Mouse (Mus musculus) hindbrain, embryonic 11.5 days (tissue): ENCODE data around the gene 1110051M20Rik. TPM values are rescaled to one million over a fixed set of nuclear protein-coding genes. Genes with fewer than 3 reads are reported as not detected.

Experiments used
- ATAC-seq: fragments of 200-750 bp; cut with Nextera tagmentation; 2 replicates; pipeline ENCODE4 v1.8.0; 2017; ENCODE audit warnings: mild to moderate bottlenecking, moderate TSS enrichment, moderate library complexity; ENCODE audit not compliant: low FRiP score
- DNase-seq: peaks from one replicate; pipeline ENCODE4 v3.0.0-alpha.2; 2015; ENCODE audit warnings: low spot score
- H3K27ac ChIP-seq: fragments of 300-500 bp; sonication (generic); 2 replicates; pipeline ENCODE4 v1.5.1; 2014; ENCODE audit warnings: mild to moderate bottlenecking, low read depth, low read length
- H3K27me3 ChIP-seq: fragments of 300-500 bp; sonication (generic); 2 replicates; pipeline ENCODE4 v1.6.1; 2014; ENCODE audit warnings: mild to moderate bottlenecking, low read length, moderate library complexity, mixed read lengths; ENCODE audit not compliant: control insufficient read depth, insufficient read depth
- H3K36me3 ChIP-seq: fragments of 300-500 bp; sonication (generic); 2 replicates; pipeline ENCODE4 v1.6.1; 2014; ENCODE audit warnings: mild to moderate bottlenecking, low read length, moderate library complexity, mixed read lengths; ENCODE audit not compliant: control insufficient read depth, insufficient read depth
- H3K4me1 ChIP-seq: fragments of 300-500 bp; sonication (generic); replicated peaks from 2 replicates; pipeline ENCODE4 v1.6.1; 2014; ENCODE audit warnings: low read length, mixed read lengths; ENCODE audit not compliant: control insufficient read depth, insufficient read depth
- H3K4me2 ChIP-seq: fragments of 300-500 bp; sonication (generic); replicated peaks from 2 replicates; pipeline ENCODE4 v1.6.1; 2014; ENCODE audit warnings: mild to moderate bottlenecking, low read depth, low read length
- H3K4me3 ChIP-seq: fragments of 300-500 bp; sonication (generic); 2 replicates; pipeline ENCODE4 v1.5.1; 2014; ENCODE audit warnings: low read depth, low read length
- H3K9ac ChIP-seq: fragments of 300-500 bp; sonication (generic); 2 replicates; pipeline ENCODE4 v1.6.1; 2014; ENCODE audit warnings: low read depth, low read length
- H3K9me3 ChIP-seq: fragments of 300-500 bp; sonication (generic); 2 replicates; pipeline ENCODE4 v1.6.1; 2016; ENCODE audit warnings: low read length; ENCODE audit not compliant: control insufficient read depth
- WGBS: fragments of 180-500 bp; shearing (Covaris S2); extraction: QIAGEN DNeasy Blood & Tissue Kit; methylation state at CpG from one replicate; pipeline ENCODE4 v1.1.7; 2014; 5-methylcytosine and 5-hydroxymethylcytosine counted together
- polyA plus RNA-seq: library from polyadenylated mRNA; unstranded; fragments of >200 nt; fragmentation: Nextera tagmentation; extraction: Ambion mirVana; gene quantifications from 2 replicates; pipeline ENCODE4 v1.2.1, GENCODE M21; 2014

1110051M20Rik gene
- polyA plus RNA-seq, 1 experiment from 2014 or later, result 102 TPM

DNA sequence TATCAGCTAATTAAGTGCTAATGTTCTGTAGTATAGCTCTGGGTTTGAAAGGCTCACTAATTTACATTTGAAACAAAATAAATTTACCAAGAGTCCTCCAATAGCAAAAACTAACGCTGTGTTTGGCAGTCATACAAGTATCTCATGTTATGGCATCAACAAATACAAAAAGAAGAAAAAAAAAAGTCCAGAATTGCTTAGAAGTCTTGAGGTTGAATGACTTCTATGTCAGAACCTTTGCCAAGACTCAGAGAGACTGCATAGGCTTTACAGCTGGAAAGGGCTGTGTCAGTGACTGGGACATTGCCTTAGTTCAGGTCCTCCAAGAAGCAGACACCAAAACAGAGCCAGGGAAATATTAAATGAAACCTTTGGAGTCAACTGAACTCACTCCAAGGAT is 4.6 kb downstream of the 1110051M20Rik start:
- Histone ChIP-seq H3K36me3 (no peaks in the 10 kb centered on the region), H3K27ac (no peak overlapping the region), H3K9ac (no peak overlapping the region), H3K4me1 (no peaks in the 10 kb centered on the region; the same call in 1 of the 2 replicates), H3K4me3 (no peak overlapping the region), H3K4me2 (no peak overlapping the region), H3K9me3 (no peaks in the 10 kb centered on the region), H3K27me3 (no peaks in the 10 kb centered on the region)
- no peak for DNase-seq
- no peak for ATAC-seq
- 84% methylated on average over 1 of the region's 1 CpGs for WGBS

DNA sequence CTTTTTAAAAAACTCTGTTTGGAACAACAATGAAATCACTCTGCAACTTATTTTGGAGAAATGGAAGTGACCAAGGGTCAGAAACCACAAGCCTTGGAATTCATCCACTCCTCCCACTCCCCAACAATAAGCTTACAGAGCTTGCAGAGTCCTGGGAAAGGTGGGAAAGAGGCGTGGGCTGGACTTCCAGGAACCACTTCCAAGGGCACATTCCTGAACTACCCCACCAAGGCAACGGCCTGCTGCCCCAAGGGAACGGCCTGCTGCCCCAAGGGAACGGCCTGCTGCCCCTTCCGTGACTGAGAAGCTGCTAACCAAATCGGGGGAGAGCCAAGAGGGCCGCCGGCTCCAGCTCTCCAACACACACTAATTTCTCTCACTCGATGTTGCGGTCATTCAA is 5.2 kb downstream of the 1110051M20Rik start:
- DNase-seq, result no peak
- no peaks in the 10 kb centered on the region for H3K27me3 ChIP-seq
- no peak overlapping the region for H3K4me2 ChIP-seq
- no peaks in the 10 kb centered on the region for H3K9me3 ChIP-seq
- H3K27ac ChIP-seq, result no peak overlapping the region
- no peaks in the 10 kb centered on the region for H3K36me3 ChIP-seq
- 84% methylated on average over 10 of the region's 10 CpGs for WGBS
- H3K4me3 ChIP-seq, result no peak overlapping the region
- no peak for ATAC-seq
- H3K4me1 ChIP-seq, result no peaks in the 10 kb centered on the region; the same call in 1 of the 2 replicates
- no peak overlapping the region for H3K9ac ChIP-seq

DNA sequence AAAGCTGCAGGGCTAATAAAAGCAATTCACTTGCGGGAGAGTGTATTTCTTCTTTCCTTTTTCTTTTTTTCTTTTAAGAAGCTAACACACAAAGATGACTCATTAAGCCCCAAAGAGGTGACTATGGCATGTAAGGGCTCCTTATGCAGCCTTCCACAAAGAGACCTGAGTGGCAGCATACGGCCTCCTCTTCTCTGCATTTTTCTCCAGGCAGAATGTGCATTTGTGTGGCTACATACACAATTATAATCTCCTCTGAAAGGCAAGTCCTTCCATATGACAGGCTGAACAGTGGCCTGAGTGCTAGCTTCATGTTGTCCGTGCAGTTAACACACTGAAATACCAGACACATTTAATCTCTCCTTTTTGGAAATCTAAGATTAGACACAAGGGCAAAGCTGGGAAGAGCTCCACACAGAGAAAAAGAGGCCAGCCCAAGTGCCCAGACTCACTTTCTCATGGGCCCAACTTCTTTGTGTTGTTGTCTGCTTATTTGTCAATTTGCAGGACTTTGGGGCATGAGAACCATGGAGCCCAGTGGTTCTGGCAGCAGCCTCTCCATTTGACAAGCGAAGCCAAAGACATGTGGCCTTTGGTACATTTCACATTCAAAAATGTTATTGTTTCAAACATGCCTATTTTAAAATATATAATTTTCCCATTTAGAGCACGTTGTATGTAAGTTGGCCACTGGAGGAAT is 7.2 kb downstream of the 1110051M20Rik start:
- Histone ChIP-seq H3K9me3 (no peaks in the 10 kb centered on the region), H3K36me3 (no peaks in the 10 kb centered on the region), H3K9ac (no peak overlapping the region), H3K27ac (no peak overlapping the region), H3K4me1 (no peaks in the 10 kb centered on the region; the same call in 1 of the 2 replicates), H3K4me2 (no peak overlapping the region), H3K4me3 (no peak overlapping the region), H3K27me3 (no peaks in the 10 kb centered on the region)
- WGBS, result 87% methylated on average over 5 of the region's 5 CpGs
- DNase-seq (no peak), ATAC-seq (no peak)

DNA sequence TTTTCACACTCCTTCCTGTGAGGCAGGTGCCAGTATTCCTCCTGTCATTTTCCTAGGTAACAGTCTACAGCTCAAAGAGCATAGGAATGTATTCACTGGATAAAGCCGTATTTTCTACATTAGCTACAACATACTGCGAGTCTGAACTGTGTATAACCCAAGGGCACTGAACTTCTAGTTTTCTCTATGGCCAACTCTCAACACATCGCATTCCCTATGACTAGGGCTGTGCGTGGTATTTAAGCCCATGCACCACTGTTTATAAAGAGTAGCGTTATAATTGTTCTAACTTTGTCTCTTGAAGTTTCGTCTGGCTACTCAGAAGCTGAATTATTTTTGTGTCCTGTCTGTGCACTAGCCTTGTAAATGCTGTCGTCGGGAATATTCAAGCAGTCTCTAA is 7.8 kb downstream of the 1110051M20Rik start:
- WGBS, result 91% methylated on average over 8 of the region's 8 CpGs
- H3K4me1 ChIP-seq, result no peaks in the 10 kb centered on the region; the same call in 1 of the 2 replicates
- H3K4me2 ChIP-seq, result no peak overlapping the region
- H3K9me3 ChIP-seq, result no peaks in the 10 kb centered on the region
- no peaks in the 10 kb centered on the region for H3K27me3 ChIP-seq
- H3K4me3 ChIP-seq, result no peak overlapping the region
- no peak overlapping the region for H3K27ac ChIP-seq
- H3K36me3 ChIP-seq, result no peaks in the 10 kb centered on the region
- DNase-seq (no peak), ATAC-seq (no peak)
- no peak overlapping the region for H3K9ac ChIP-seq

DNA sequence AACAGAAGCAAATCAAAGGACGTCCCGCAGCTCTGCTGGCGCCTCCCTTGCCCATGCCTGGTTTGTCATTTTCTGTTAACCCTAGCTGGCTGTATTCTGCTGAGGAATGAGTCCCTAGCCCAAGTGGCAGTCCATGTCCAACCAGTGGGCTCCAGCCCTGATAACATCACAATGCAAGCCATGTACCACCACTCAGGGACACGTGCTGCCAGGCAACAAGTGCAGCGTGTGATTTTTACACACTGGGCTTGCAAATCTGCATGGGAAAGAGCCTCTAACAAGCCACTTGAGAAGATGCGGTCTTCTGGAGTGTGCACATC is 13.9 kb downstream of the 1110051M20Rik start:
- no peak overlapping the region for H3K9ac ChIP-seq
- ATAC-seq, result peak; percentile 89
- H3K4me1 ChIP-seq, result no peaks in the 10 kb centered on the region

DNA sequence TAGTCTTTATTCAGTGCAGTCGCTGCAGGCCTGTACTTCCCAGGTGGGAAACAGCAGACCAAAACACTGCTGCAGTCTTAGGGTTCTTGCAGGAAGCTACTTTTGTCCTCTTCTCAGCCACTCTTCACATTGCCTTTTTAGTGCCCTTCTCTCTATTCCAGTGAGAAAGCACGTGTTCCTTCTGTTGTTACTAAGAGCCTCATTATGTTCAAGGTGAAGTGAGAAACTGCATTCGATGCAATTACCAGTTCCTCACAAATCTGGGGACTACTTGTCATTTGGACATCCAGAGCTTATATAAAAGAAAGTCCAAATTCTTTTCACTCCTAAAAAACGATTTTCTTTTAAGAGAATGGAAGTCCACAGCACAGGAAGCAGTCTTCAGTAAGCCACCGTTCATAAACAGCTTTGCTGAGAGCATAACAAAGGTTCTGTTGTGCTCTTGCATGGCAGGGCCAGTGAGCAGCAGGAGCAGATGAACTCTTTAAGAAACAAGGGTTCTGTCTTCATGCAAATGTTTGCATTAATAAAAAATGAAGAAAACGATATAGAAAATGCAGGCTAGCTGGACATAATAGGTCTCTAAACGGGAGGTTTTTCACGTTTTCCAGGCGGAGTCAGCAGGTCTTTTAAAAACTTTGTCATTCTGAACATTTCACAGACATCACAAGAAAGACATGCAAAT is 14.4 kb downstream of the 1110051M20Rik start:
- 22% methylated on average over 9 of the region's 9 CpGs for WGBS

More for the DNA sequence above, 13.9 kb downstream of the 1110051M20Rik start:
- Histone ChIP-seq H3K27ac (peak overlapping the region; percentile 70), H3K9me3 (no peaks in the 10 kb centered on the region), H3K27me3 (no peaks in the 10 kb centered on the region), H3K4me2 (no peak overlapping the region), H3K36me3 (no peaks in the 10 kb centered on the region), H3K4me3 (no peak overlapping the region)
- peak; percentile 48 for DNase-seq
- 34% methylated on average over 6 of the region's 6 CpGs for WGBS

DNA sequence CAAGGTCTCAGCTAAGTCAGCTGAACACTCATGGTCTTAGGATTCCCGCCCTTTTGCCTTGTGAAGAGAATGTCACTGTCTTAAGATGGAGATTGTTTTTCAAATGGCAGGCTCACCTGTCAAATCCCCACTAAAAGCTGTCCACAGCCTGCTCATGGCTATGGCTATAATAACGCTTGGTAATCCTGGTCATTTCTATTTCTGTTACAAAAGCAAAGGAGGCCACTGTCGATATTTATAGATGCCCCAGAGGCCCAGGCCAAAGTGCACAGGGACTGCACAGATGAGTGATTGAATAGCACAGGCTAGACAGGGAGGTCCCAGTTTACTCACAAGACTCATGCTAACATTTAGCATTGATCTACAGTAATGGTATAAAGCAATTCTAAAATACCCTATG is 15.4 kb downstream of the 1110051M20Rik start:
- ATAC-seq, result no peak
- no peak overlapping the region for H3K4me2 ChIP-seq
- H3K4me1 ChIP-seq, result no peaks in the 10 kb centered on the region
- 85% methylated on average over 3 of the region's 3 CpGs for WGBS
- H3K27me3 ChIP-seq, result no peaks in the 10 kb centered on the region
- no peaks in the 10 kb centered on the region for H3K9me3 ChIP-seq
- no peak for DNase-seq
- peak overlapping the region; percentile 70; the same call in 1 of the 2 replicates for H3K27ac ChIP-seq
- no peaks in the 10 kb centered on the region for H3K36me3 ChIP-seq
- H3K4me3 ChIP-seq, result no peak overlapping the region
- no peak overlapping the region for H3K9ac ChIP-seq

More for the DNA sequence above, 14.4 kb downstream of the 1110051M20Rik start:
- Histone ChIP-seq H3K4me1 (no peaks in the 10 kb centered on the region), H3K4me2 (no peak overlapping the region), H3K27ac (peak overlapping the region; percentile 70), H3K9me3 (no peaks in the 10 kb centered on the region), H3K36me3 (no peaks in the 10 kb centered on the region), H3K27me3 (no peaks in the 10 kb centered on the region), H3K9ac (no peak overlapping the region), H3K4me3 (no peak overlapping the region)
- ATAC-seq, result peak; percentile 79
- DNase-seq, result peak; percentile 10

DNA sequence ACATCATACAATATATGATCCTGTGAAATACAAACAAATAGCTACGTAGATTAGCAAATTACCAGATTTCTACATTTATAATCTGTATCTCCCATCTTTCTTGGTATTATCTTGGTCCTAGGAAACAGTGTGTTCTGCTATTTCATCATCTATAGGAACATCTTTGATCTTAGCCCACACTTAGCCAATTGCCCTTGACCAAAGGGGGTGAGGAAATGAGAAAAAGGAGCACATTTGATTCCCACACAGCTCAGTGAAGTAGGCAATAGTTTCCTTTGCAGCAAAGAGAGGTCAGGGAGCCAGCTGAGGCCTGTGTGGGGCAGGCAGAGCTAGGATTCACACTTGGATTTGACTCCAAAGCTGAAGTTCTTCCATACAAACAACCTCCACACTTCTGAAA is 18.2 kb downstream of the 1110051M20Rik start:
- no peaks in the 10 kb centered on the region for H3K27me3 ChIP-seq
- H3K9me3 ChIP-seq, result no peaks in the 10 kb centered on the region
- no peak overlapping the region for H3K4me2 ChIP-seq
- H3K36me3 ChIP-seq, result no peaks in the 10 kb centered on the region
- H3K4me3 ChIP-seq, result no peak overlapping the region
- ATAC-seq (no peak), DNase-seq (no peak)
- WGBS, result 88% methylated on average over 1 of the region's 1 CpGs
- H3K9ac ChIP-seq, result no peak overlapping the region
- no peaks in the 10 kb centered on the region for H3K4me1 ChIP-seq
- no peak overlapping the region for H3K27ac ChIP-seq
